Mouse (Mus musculus): Measurements from ENCODE around the gene Zfp810. TPM values are rescaled to one million over a fixed set of nuclear protein-coding genes. Genes with fewer than 3 reads are reported as not detected.

The Zfp810 gene
- polyA plus RNA-seq (2012) = 4.2 and 4.8 TPM in 2 replicates

- TF ChIP-seq GATA1 (IDR thresholded peaks at IDR 0.05; ENCODE audit: low read length) = no peak
Observed at GRCm38 (mm10) chr9:22307156-22307919, at the start of gene Zfp810. Gene Zfp810 (minus strand): TSS chr9:22307648.

- TF ChIP-seq GATA1 (IDR thresholded peaks at IDR 0.05; ENCODE audit: low read length) = no peak
Observed at GRCm38 (mm10) chr9:22355919-22356318, 48.5 kb upstream of the Zfp810 start.

- TF ChIP-seq GATA1 (IDR thresholded peaks at IDR 0.05; ENCODE audit: low read length) = no peak
Observed at GRCm38 (mm10) chr9:22353901-22354300, 46.5 kb upstream of the Zfp810 start.

GRCm38 (mm10) chr9:22353465-22353864, 46.0 kb upstream of the Zfp810 start:
- TF ChIP-seq GATA1 (IDR thresholded peaks at IDR 0.05; ENCODE audit: low read length) = no peak

- TF ChIP-seq GATA1 (IDR thresholded peaks at IDR 0.05; ENCODE audit: low read length) = no peak
Observed at GRCm38 (mm10) chr9:22340331-22340730, 32.9 kb upstream of the Zfp810 start.

GRCm38 (mm10) chr9:22337217-22337616, 29.8 kb upstream of the Zfp810 start:
- TF ChIP-seq GATA1 (IDR thresholded peaks at IDR 0.05; ENCODE audit: low read length) = no peak

GRCm38 (mm10) chr9:22327475-22328387, 20.3 kb upstream of the Zfp810 start:
- no peak for TF ChIP-seq GATA1 (IDR thresholded peaks at IDR 0.05; ENCODE audit: low read length)

- TF ChIP-seq GATA1 (IDR thresholded peaks at IDR 0.05; ENCODE audit: low read length) = no peak
Observed at GRCm38 (mm10) chr9:22327099-22327474, 19.6 kb upstream of the Zfp810 start.

GRCm38 (mm10) chr9:22324579-22324978, 17.1 kb upstream of the Zfp810 start:
- no peak for TF ChIP-seq GATA1 (IDR thresholded peaks at IDR 0.05; ENCODE audit: low read length)

GRCm38 (mm10) chr9:22322381-22323211, 15.1 kb upstream of the Zfp810 start:
- no peak for TF ChIP-seq GATA1 (IDR thresholded peaks at IDR 0.05; ENCODE audit: low read length)

- no peak for TF ChIP-seq GATA1 (IDR thresholded peaks at IDR 0.05; ENCODE audit: low read length)
Observed at GRCm38 (mm10) chr9:22319109-22319508, 11.7 kb upstream of the Zfp810 start.

- TF ChIP-seq GATA1 (IDR thresholded peaks at IDR 0.05; ENCODE audit: low read length) = no peak
Observed at GRCm38 (mm10) chr9:22314066-22314465, 6.6 kb upstream of the Zfp810 start.

- no peak for TF ChIP-seq GATA1 (IDR thresholded peaks at IDR 0.05; ENCODE audit: low read length)
Observed at GRCm38 (mm10) chr9:22313218-22313617, 5.8 kb upstream of the Zfp810 start.

GRCm38 (mm10) chr9:22309651-22310050, 2.2 kb upstream of the Zfp810 start:
- no peak for TF ChIP-seq GATA1 (IDR thresholded peaks at IDR 0.05; ENCODE audit: low read length)

GRCm38 (mm10) chr9:22306726-22307125, 722 bp downstream of the Zfp810 start:
- no peak for TF ChIP-seq GATA1 (IDR thresholded peaks at IDR 0.05; ENCODE audit: low read length)

- TF ChIP-seq GATA1 (IDR thresholded peaks at IDR 0.05; ENCODE audit: low read length) = no peak
Observed at GRCm38 (mm10) chr9:22302199-22302598, 5.2 kb downstream of the Zfp810 start.

Measured in G1E-ER4 (cell line).